Mouse (Mus musculus): ENCODE data around the gene Ceacam9.

The Ceacam9 gene

DNA sequence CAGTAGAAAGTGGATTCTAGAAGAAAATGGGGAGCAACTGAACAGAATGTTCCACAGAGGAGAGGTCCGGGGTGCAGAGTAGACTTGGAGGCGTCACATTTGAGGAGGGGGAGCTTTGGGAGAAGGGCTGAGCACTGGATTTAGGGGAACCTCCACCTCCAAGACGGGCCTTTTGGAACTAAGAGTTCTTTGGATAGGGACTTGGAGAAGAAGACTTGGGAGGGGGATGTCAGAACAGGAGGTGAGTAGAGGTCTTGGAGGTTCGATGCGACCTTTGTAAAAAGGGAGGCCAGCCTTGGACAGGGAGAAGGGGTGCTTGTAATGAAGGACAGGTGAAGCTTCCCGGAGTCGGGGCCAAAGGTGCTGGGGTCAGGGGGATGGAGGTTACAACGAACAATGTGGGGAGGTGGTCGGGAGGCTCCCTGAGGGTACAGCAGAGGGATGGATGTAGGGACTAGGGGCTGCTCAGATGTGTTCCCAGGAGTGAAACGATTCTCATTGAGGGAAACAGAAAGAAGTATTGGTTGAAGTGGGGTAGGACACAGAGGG, 17.4 kb downstream of the Ceacam9 start:
- no peak for DNase-seq (ENCODE audit: low spot score in 2 of 2)

DNA sequence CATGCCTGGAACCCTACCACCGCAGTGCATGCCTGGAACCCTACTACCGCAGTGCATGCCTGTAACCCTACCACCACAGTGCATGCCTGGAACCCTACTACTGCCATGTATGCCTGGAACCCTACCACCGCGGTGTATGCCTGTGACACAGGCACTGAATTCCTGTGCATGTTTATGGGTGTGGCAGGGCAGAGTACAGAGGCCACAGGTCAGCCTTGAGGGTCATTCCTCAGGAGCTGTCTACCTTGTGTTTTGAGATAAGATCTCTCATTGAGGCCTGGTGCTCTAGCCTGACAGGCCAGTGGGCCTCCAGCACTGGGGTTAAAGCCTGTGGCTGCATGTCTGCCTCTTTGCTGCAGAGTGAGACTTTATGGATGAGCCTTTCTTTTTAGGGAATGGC, 23.6 kb downstream of the Ceacam9 start:
- no peak for DNase-seq (ENCODE audit: low spot score in 2 of 2)

GRCm38 (mm10) chr7:16746093-16746492, 24.4 kb downstream of the Ceacam9 start:
- peak in 1 of 2 experiments; percentile 52 for DNase-seq (ENCODE audit: low spot score in 2 of 2)

GRCm38 (mm10) chr7:16747656-16748055, 25.9 kb downstream of the Ceacam9 start:
- DNase-seq (ENCODE audit: low spot score in 2 of 2) = no peak

- no peak for DNase-seq (ENCODE audit: low spot score in 2 of 2)
Measured at GRCm38 (mm10) chr7:16752016-16752415, 30.3 kb downstream of the Ceacam9 start.

GRCm38 (mm10) chr7:16755362-16756017, 33.8 kb downstream of the Ceacam9 start:
- no peak for DNase-seq (ENCODE audit: low spot score in 2 of 2)

GRCm38 (mm10) chr7:16758872-16759574, 37.3 kb downstream of the Ceacam9 start:
- no peak for DNase-seq (ENCODE audit: low spot score in 2 of 2)

GRCm38 (mm10) chr7:16760292-16760691, 38.6 kb downstream of the Ceacam9 start:
- DNase-seq (ENCODE audit: low spot score in 2 of 2) = no peak

DNA sequence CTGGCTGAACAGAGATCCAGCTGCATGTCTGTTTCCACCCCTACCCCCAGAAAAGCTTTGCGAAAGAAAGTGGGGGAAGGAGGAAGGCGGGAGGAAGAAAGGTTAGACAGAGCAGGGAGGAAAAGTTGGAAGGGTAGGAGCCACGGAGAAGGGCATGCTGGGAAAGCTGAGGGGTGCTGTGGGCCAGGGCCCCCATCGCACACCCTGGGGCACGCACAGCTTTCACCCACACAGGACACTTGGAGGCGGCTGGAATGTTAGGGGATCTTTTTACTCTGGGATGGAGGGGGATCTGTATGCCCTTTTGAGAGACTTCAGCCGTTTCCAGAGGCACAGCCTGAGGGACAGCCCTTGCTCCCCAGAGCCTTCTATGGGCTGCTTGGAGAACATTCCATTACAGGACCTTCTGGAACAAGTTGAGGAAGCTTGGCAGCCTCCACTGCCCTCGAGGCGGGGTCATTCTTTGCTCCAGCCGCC, 39.3 kb downstream of the Ceacam9 start:
- DNase-seq (ENCODE audit: low spot score in 2 of 2) = no peak

- DNase-seq (ENCODE audit: low spot score in 2 of 2) = no peak
Measured at GRCm38 (mm10) chr7:16761630-16762029, 39.9 kb downstream of the Ceacam9 start.

DNA sequence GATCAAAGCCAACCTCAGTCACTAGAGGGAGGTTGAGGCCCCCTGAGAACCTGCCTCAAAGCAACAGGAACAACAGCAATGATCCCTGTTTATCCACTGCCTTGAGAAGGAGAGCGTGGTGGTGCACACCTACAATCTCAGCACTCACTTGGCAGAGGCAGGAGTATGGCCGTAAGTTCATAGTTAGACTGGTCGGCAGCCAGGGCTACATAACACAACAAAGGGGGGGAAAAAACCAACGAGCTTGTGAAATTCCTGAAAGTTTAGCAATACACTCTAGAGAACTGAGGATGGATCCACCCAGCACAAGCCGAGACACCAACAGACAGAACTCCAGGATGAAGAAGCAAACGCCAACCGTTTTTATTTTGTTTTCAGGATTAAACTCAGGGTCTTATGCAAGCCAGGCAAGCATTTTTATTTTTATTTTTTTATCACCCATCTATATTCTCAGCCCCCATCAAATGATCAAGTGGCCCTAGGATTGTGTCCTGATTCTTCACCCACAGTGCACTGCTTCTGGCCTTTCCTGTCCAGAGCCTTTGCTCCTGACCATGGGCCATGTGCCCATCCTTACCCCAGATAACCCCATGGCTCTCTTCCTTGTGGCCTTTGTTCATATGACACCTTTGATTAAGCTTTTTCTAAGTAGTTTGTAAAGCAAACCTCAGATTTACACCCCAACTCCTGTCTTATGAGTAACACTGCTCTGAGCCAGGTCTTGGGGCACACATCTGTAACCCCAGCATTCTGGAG, 41.9 kb downstream of the Ceacam9 start:
- no peak for DNase-seq (ENCODE audit: low spot score in 2 of 2)

DNA sequence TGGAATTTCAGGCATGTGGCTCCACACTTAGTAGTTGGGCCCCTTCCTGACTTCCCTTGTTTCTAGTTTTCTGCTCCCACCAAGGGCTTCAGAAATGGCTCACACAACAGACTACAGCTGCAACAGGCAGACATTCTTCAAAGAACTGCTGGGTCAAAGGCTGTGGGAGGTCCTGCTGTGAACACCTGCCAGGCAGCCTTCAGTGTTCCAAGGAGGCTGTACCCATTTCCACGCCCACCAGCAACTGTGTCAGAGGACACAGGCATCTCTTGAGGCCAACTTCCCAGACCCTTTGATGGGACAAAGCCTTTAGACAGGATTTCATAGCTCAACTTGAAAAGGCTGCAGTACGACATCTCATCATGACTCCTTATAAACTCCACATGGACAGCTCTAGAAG, 44.7 kb downstream of the Ceacam9 start:
- no peak for DNase-seq (ENCODE audit: low spot score in 2 of 2)
